Mouse (Mus musculus) intestine, embryonic 15.5 days (tissue): ENCODE results near the gene Als2. TPM values are rescaled to one million over a fixed set of nuclear protein-coding genes. Genes with fewer than 3 reads are reported as not detected.

ENCODE experiments used
- ATAC-seq: fragments of 200-750 bp; cut with Nextera tagmentation; 2 replicates; pipeline ENCODE4 v1.8.0; 2017; ENCODE audit warnings: moderate TSS enrichment, moderate library complexity
- H3K27ac ChIP-seq: fragments of 300-500 bp; sonication (generic); 2 replicates; pipeline ENCODE4 v1.5.1; 2015; ENCODE audit warnings: mild to moderate bottlenecking, inconsistent platforms
- H3K27me3 ChIP-seq: fragments of 300-500 bp; sonication (generic); replicated peaks from 2 replicates; pipeline ENCODE4 v1.6.1; 2015; ENCODE audit warnings: inconsistent platforms
- H3K36me3 ChIP-seq: fragments of 300-500 bp; sonication (generic); 2 replicates; pipeline ENCODE4 v1.6.1; 2015; ENCODE audit warnings: inconsistent platforms
- H3K4me1 ChIP-seq: fragments of 300-500 bp; sonication (generic); replicated peaks from 2 replicates; pipeline ENCODE4 v1.6.1; 2015; ENCODE audit warnings: inconsistent platforms
- H3K4me2 ChIP-seq: fragments of 300-500 bp; sonication (generic); replicated peaks from 2 replicates; pipeline ENCODE4 v1.6.1; 2015; ENCODE audit warnings: mild to moderate bottlenecking, inconsistent platforms
- H3K4me3 ChIP-seq: fragments of 300-500 bp; sonication (generic); replicated peaks from 2 replicates; pipeline ENCODE4 v1.5.1; 2015; ENCODE audit warnings: inconsistent platforms
- H3K9ac ChIP-seq: fragments of 300-500 bp; sonication (generic); 2 replicates; pipeline ENCODE4 v1.6.1; 2015; ENCODE audit warnings: inconsistent platforms
- H3K9me3 ChIP-seq: fragments of 300-500 bp; sonication (generic); 2 replicates; pipeline ENCODE4 v1.6.1; 2016; ENCODE audit warnings: inconsistent platforms
- WGBS: fragments of 180-500 bp; shearing (Covaris S2); methylation state at CpG from one replicate; pipeline ENCODE4 v1.1.7; 2015; 5-methylcytosine and 5-hydroxymethylcytosine counted together
- polyA plus RNA-seq: library from polyadenylated mRNA; unstranded; fragments of >200 nt; fragmentation: Nextera tagmentation; extraction: Ambion mirVana; gene quantifications from 2 replicates; pipeline ENCODE4 v1.2.1, GENCODE M21; 2015

The Als2 gene
- polyA plus RNA-seq, 1 experiment from 2014 or later = 7.4 TPM

- WGBS = 90% methylated on average over 1 of the region's 1 CpGs
- H3K9me3 ChIP-seq = no peaks in the 10 kb centered on the region
Observed at GRCm38 (mm10) chr1:59204489-59204888, 32.5 kb downstream of the Als2 start.

DNA sequence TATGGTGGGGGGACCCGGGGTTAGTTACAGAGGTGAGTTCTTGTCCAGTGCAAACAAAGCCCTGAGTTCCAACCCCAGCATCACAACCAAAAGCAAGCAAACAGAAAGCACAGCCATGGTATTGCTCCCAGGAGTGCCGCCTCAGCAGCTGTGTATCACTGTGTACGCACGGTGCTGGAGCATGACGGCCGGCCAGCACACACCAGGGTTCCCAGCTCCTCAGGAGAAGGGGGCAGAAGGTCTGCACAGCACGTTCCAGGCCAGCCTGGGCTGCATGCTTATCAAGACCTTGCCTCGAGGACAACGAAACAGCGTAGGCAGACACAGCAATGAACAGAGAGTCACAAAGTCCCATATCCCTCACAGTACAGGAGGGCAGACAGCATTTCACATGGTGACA lies 34.7 kb downstream of the Als2 start:
- WGBS = 88% methylated on average over 10 of the region's 10 CpGs
- ATAC-seq = no peak
- H3K27me3 ChIP-seq = no peaks in the 10 kb centered on the region

More at GRCm38 (mm10) chr1:59204489-59204888, 32.5 kb downstream of the Als2 start:
- H3K27ac ChIP-seq = no peak overlapping the region
- no peak for ATAC-seq
- no peak overlapping the region for H3K4me3 ChIP-seq
- H3K9ac ChIP-seq = no peak overlapping the region
- H3K36me3 ChIP-seq = no peaks in the 10 kb centered on the region
- no peak overlapping the region for H3K4me2 ChIP-seq
- H3K4me1 ChIP-seq = no peaks in the 10 kb centered on the region
- no peaks in the 10 kb centered on the region for H3K27me3 ChIP-seq

DNA sequence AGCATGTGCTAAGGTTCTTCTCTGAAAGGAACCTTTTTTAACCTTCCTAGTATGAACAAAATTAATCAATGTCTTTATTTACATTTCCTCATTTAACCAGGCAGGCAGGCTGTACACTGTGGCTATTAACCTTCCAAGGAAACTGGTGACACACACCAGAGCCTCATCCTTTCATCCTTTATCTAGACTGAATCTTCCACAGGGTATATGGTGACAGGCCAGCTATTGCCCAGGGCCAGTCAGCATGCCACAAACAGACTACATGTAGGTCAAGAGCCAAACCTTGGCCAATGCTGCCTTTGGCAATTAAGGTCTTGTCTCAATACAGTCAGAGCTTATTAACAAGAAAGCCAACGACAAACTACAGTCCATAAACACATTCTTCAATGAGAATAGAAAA lies 35.5 kb downstream of the Als2 start:
- Histone ChIP-seq H3K27me3 (no peaks in the 10 kb centered on the region), H3K4me3 (no peak overlapping the region), H3K27ac (no peak overlapping the region), H3K9me3 (no peaks in the 10 kb centered on the region), H3K4me2 (no peak overlapping the region), H3K9ac (no peak overlapping the region), H3K36me3 (no peaks in the 10 kb centered on the region), H3K4me1 (no peaks in the 10 kb centered on the region)
- 75% methylated on average over 1 of the region's 1 CpGs for WGBS
- ATAC-seq = no peak

More for the DNA sequence above, 34.7 kb downstream of the Als2 start:
- Histone ChIP-seq H3K27ac (no peak overlapping the region), H3K36me3 (no peaks in the 10 kb centered on the region), H3K4me3 (no peak overlapping the region), H3K4me2 (no peak overlapping the region), H3K9ac (no peak overlapping the region), H3K9me3 (no peaks in the 10 kb centered on the region), H3K4me1 (no peaks in the 10 kb centered on the region)

GRCm38 (mm10) chr1:59200960-59201359 lies 36.1 kb downstream of the Als2 start:
- Histone ChIP-seq H3K9me3 (no peaks in the 10 kb centered on the region), H3K36me3 (no peaks in the 10 kb centered on the region), H3K4me1 (no peaks in the 10 kb centered on the region), H3K27me3 (no peaks in the 10 kb centered on the region), H3K4me3 (no peak overlapping the region), H3K4me2 (no peak overlapping the region), H3K27ac (no peak overlapping the region), H3K9ac (no peak overlapping the region)
- 75% methylated on average over 5 of the region's 5 CpGs for WGBS
- no peak for ATAC-seq

GRCm38 (mm10) chr1:59194979-59195378 lies 42.1 kb downstream of the Als2 start:
- no peaks in the 10 kb centered on the region for H3K9me3 ChIP-seq
- H3K4me2 ChIP-seq = no peak overlapping the region
- H3K27ac ChIP-seq = no peak overlapping the region
- no peaks in the 10 kb centered on the region for H3K27me3 ChIP-seq
- no peaks in the 10 kb centered on the region for H3K36me3 ChIP-seq
- no peak overlapping the region for H3K9ac ChIP-seq
- no peak overlapping the region for H3K4me3 ChIP-seq
- no peak for ATAC-seq
- 62% methylated on average over 6 of the region's 6 CpGs for WGBS
- no peaks in the 10 kb centered on the region for H3K4me1 ChIP-seq

- H3K27ac ChIP-seq = no peak overlapping the region
- H3K4me3 ChIP-seq = no peak overlapping the region
- 0 out of 2 replicates have a peak, but pooled peaks cover 6% of the 10 kb centered on the region for H3K36me3 ChIP-seq
- H3K9me3 ChIP-seq = no peaks in the 10 kb centered on the region
- no peaks in the 10 kb centered on the region for H3K27me3 ChIP-seq
- no peak overlapping the region for H3K9ac ChIP-seq
- ATAC-seq = no peak
- H3K4me2 ChIP-seq = no peak overlapping the region
- WGBS = 86% methylated on average over 5 of the region's 5 CpGs
- H3K4me1 ChIP-seq = no peaks in the 10 kb centered on the region
Observed at GRCm38 (mm10) chr1:59187786-59188185, 49.2 kb downstream of the Als2 start.

- no peak for ATAC-seq
Observed at GRCm38 (mm10) chr1:59186317-59186716, 50.7 kb downstream of the Als2 start.

DNA sequence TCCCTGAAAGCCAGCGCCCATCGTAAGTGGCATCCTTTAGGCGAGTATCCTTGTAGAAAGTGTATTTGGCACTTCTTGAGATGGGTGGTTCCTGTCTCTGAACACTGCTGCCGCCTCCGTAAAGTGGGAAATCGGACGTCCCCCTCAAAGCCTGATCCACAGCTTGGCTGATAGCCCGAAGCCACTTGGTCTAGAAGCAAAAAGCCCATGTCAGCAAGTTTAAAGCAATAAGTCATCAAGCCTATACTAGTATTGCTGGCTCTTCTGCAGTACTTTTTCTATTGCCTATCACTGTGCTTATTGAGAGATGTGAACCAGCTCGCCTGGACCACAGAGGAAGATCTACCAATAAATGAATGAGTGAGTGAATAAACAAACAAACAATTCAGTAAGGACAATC lies 51.6 kb downstream of the Als2 start:
- no peaks in the 10 kb centered on the region for H3K4me1 ChIP-seq
- H3K9me3 ChIP-seq = no peaks in the 10 kb centered on the region
- H3K9ac ChIP-seq = no peak overlapping the region
- no peak for ATAC-seq
- 0 out of 2 replicates have a peak, but pooled peaks cover 6% of the 10 kb centered on the region for H3K36me3 ChIP-seq
- H3K4me3 ChIP-seq = no peak overlapping the region
- no peak overlapping the region for H3K4me2 ChIP-seq
- 76% methylated on average over 9 of the region's 9 CpGs for WGBS
- H3K27me3 ChIP-seq = no peaks in the 10 kb centered on the region
- H3K27ac ChIP-seq = no peak overlapping the region

More at GRCm38 (mm10) chr1:59186317-59186716, 50.7 kb downstream of the Als2 start:
- no peaks in the 10 kb centered on the region for H3K9me3 ChIP-seq
- 85% methylated on average over 10 of the region's 10 CpGs for WGBS
- no peaks in the 10 kb centered on the region for H3K4me1 ChIP-seq
- H3K4me2 ChIP-seq = no peak overlapping the region
- H3K36me3 ChIP-seq = 0 out of 2 replicates have a peak, but pooled peaks cover 6% of the 10 kb centered on the region
- no peak overlapping the region for H3K4me3 ChIP-seq
- H3K9ac ChIP-seq = no peak overlapping the region
- H3K27ac ChIP-seq = no peak overlapping the region
- no peaks in the 10 kb centered on the region for H3K27me3 ChIP-seq

DNA sequence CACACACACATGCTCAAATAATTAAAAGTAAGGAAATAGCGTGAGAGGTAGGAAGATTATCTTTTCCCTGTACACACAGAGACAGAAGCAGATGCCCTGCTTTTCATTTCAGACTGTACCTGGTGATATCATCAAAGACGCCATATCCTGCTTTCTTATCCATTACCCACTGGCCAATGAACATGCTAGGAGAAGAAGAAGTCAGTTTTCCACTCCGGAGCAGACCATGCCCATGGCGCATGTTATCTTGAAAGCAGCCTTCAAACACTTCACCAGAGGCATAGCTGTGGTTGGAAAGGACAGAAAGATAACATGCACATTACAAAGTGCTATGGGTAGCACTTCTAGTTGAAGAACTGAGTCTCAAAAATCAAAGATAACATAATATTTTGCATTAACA lies 54.0 kb downstream of the Als2 start:
- ATAC-seq = no peak
- 94% methylated on average over 4 of the region's 4 CpGs for WGBS
- H3K9me3 ChIP-seq = no peaks in the 10 kb centered on the region
- no peak overlapping the region for H3K4me2 ChIP-seq
- H3K27me3 ChIP-seq = no peaks in the 10 kb centered on the region
- H3K4me3 ChIP-seq = no peak overlapping the region
- H3K9ac ChIP-seq = no peak overlapping the region
- no peaks in the 10 kb centered on the region for H3K4me1 ChIP-seq
- H3K36me3 ChIP-seq = 0 out of 2 replicates have a peak, but pooled peaks cover 6% of the 10 kb centered on the region
- no peak overlapping the region for H3K27ac ChIP-seq

- WGBS = 97% methylated on average over 2 of the region's 2 CpGs
Observed at GRCm38 (mm10) chr1:59182373-59182772, 54.7 kb downstream of the Als2 start.

GRCm38 (mm10) chr1:59180003-59180402 lies 57.0 kb downstream of the Als2 start:
- Histone ChIP-seq H3K4me2 (no peak overlapping the region), H3K9ac (no peak overlapping the region), H3K27me3 (no peaks in the 10 kb centered on the region), H3K27ac (no peak overlapping the region), H3K4me1 (no peaks in the 10 kb centered on the region), H3K4me3 (no peak overlapping the region), H3K36me3 (0 out of 2 replicates have a peak, but pooled peaks cover 4% of the 10 kb centered on the region), H3K9me3 (no peaks in the 10 kb centered on the region)
- no peak for ATAC-seq
- WGBS = 89% methylated on average over 3 of the region's 3 CpGs

More at GRCm38 (mm10) chr1:59182373-59182772, 54.7 kb downstream of the Als2 start:
- Histone ChIP-seq H3K9me3 (no peaks in the 10 kb centered on the region), H3K4me3 (no peak overlapping the region), H3K27ac (no peak overlapping the region), H3K4me2 (no peak overlapping the region), H3K4me1 (no peaks in the 10 kb centered on the region), H3K27me3 (no peaks in the 10 kb centered on the region), H3K9ac (no peak overlapping the region), H3K36me3 (0 out of 2 replicates have a peak, but pooled peaks cover 6% of the 10 kb centered on the region)
- no peak for ATAC-seq

- H3K4me2 ChIP-seq = no peak overlapping the region
- H3K4me1 ChIP-seq = no peaks in the 10 kb centered on the region
- no peaks in the 10 kb centered on the region for H3K9me3 ChIP-seq
- no peak for ATAC-seq
- no peaks in the 10 kb centered on the region for H3K27me3 ChIP-seq
- 0 out of 2 replicates have a peak, but pooled peaks cover 4% of the 10 kb centered on the region for H3K36me3 ChIP-seq
- H3K27ac ChIP-seq = no peak overlapping the region
- H3K4me3 ChIP-seq = no peak overlapping the region
- H3K9ac ChIP-seq = no peak overlapping the region
- WGBS = 85% methylated on average over 10 of the region's 10 CpGs
Observed at GRCm38 (mm10) chr1:59178401-59178800, 58.6 kb downstream of the Als2 start.

DNA sequence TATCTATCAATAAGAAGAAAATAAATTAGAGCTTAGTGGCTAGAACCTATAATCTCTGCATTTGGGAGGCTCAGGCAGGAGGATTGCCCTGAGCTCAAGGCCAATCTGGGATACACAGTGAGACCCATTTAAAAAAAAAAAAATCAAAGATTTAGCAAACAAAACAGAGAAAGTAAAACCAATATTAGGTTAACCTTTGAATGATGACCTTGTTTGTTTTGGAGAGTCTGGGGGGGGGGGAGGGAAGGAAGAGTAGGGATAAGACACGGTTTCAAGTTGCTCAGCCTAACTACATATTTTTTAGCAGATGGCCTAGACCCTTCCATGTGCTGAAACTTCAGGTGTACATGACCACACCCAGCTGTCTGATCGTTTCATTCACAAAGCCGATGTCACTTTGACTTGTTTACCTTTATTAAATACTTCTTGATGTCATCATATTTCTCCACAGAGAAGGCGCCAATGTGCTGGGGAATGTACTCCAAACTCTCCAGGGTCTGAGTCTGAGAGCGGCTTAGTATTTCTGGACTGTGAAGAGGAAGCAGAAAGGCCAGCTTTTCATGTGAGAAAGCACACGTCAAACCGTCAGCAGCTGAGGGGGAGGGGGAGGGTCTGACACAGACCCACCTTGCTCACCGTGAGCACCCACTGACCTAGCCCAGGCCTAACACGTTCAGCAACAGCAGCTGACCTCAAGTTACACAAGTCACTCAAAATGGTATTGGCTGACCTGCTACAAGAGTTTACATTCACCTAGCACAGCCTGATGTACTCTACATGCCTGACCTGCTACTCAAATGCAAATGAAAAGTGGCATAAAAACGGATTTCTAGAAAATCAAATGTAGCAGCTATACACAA lies 62.3 kb downstream of the Als2 start:
- Histone ChIP-seq H3K9ac (no peak overlapping the region), H3K9me3 (no peaks in the 10 kb centered on the region), H3K4me3 (no peak overlapping the region), H3K27ac (no peak overlapping the region), H3K4me1 (no peaks in the 10 kb centered on the region; the same call in 1 of the 2 replicates), H3K36me3 (no peaks in the 10 kb centered on the region), H3K27me3 (no peaks in the 10 kb centered on the region), H3K4me2 (no peak overlapping the region)
- ATAC-seq = no peak
- WGBS = 59% methylated on average over 10 of the region's 10 CpGs
